In the genomic region with DNA sequence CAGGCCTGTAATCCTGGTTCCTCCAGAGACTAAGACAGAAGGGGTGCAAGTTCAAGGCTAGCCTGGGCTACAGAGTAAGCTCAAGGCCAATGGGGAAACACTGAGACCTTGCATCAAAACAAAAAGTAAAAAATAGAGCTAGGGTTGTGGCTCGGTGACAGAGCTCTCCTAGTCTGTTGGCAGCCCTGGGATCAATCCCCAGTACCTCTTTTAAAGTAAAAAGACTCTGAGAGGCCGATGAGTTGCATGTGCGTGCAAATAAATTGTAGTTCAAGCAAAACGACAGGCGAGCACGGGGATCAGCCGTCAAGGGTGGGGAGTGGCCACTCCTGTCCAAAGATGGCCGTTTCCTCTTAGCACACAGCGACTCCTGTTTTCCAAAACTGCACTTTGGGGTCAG, we compare ENCODE assay signal across 21 mouse cellular contexts. TPM values are rescaled to one million over a fixed set of nuclear protein-coding genes. Genes with fewer than 3 reads are reported as not detected.
DNase-seq lines count a peak whose midpoint lies in the region; ATAC-seq and TF ChIP-seq lines count a peak whose summit lies in the region.
"Had no signal": no experiment of that assay in that cellular context is flagged by ENCODE, and none has a peak within 500 bp of the region (broad histone marks: within the 10 kb centered on the region; RNA-seq: fewer than 3 reads in every experiment).

No protein-coding gene starts in this region.

- no peak for TF ChIP-seq POLR2A in kidney, adult 2 months (IDR thresholded peaks at IDR 0.05; ENCODE audit: low read depth, low read length)

- H3K9me3 ChIP-seq in kidney, postnatal 0 days (replicated peaks; ENCODE audit: low read length), result no peaks in the 10 kb centered on the region
- H3K9me3 ChIP-seq in intestine, embryonic 16.5 days (ENCODE audit: control insufficient read depth, low read length), result no peaks in the 10 kb centered on the region
- H3K9me3 ChIP-seq in limb, embryonic 15.5 days, result no peaks in the 10 kb centered on the region
- H3K9me3 ChIP-seq: forebrain, embryonic 13.5 days; liver, embryonic 13.5 days; lung, embryonic 15.5 days; midbrain, embryonic 12.5 days; neural tube, embryonic 13.5 days had no signal

- peak overlapping the region; percentile 43 for H3K4me2 ChIP-seq in kidney, postnatal 0 days (ENCODE audit: low read length)
- peak overlapping the region; percentile 20; the same call in 1 of the 2 replicates for H3K4me2 ChIP-seq in intestine, embryonic 16.5 days (ENCODE audit: low read depth, low read length)
- H3K4me2 ChIP-seq in limb, embryonic 15.5 days, result 0 out of 2 replicates have a peak overlapping the region, but pooled peaks have one; percentile 8
- H3K4me2 ChIP-seq: forebrain, embryonic 13.5 days; liver, embryonic 13.5 days; lung, embryonic 15.5 days; midbrain, embryonic 12.5 days; neural tube, embryonic 13.5 days had no signal

- H3K27ac ChIP-seq in kidney, postnatal 0 days, result peak overlapping the region; percentile 14; the same call in 1 of the 2 replicates
- no peak overlapping the region; the same call in 1 of the 2 replicates for H3K27ac ChIP-seq in kidney, adult 2 months (ENCODE audit: insufficient read depth, low read depth, low read length)
- no peak overlapping the region for H3K27ac ChIP-seq in intestine, embryonic 16.5 days (ENCODE audit: low read length)
- no peak overlapping the region for H3K27ac ChIP-seq in limb, embryonic 15.5 days
- no peak overlapping the region for H3K27ac ChIP-seq in layer of hippocampus, adult 2 months
- H3K27ac ChIP-seq: forebrain, embryonic 13.5 days; heart, adult 2 months; liver, embryonic 13.5 days; lung, embryonic 15.5 days; midbrain, embryonic 12.5 days; neural tube, embryonic 13.5 days had no signal

- ATAC-seq in kidney, postnatal 0 days (replicated peaks; ENCODE audit: low FRiP score, low read depth), result no peak
- ATAC-seq in intestine, embryonic 16.5 days, result peak; percentile 23; the same call in 1 of the 2 replicates
- ATAC-seq in limb, embryonic 15.5 days (ENCODE audit: insufficient number of reproducible peaks, low FRiP score, low TSS enrichment, low read depth), result no peak
- ATAC-seq: CD4-positive, CD25-positive, alpha-beta regulatory T cell, adult 4 months; forebrain, embryonic 13.5 days; hindbrain, embryonic 16.5 days; Patski had no signal

- no peak for TF ChIP-seq CTCF in kidney, postnatal 0 days (IDR thresholded peaks at IDR 0.05; ENCODE audit: low read depth)
- no peak for TF ChIP-seq CTCF in kidney, adult 2 months (conservative IDR thresholded peaks at IDR 0.05; ENCODE audit: insufficient read depth, insufficient read length, low read depth, low read length)
- TF ChIP-seq CTCF in layer of hippocampus, adult 2 months (conservative IDR thresholded peaks at IDR 0.05), result no peak

- intact Hi-C loops in left cerebral cortex, postnatal 36 days (cut with DNase I), result no loop called here

- H3K9ac ChIP-seq in kidney, postnatal 0 days (ENCODE audit: low read depth, low read length), result no peak overlapping the region
- no peak overlapping the region for H3K9ac ChIP-seq in intestine, embryonic 16.5 days (ENCODE audit: low read depth, low read length)
- H3K9ac ChIP-seq in limb, embryonic 15.5 days, result no peak overlapping the region
- H3K9ac ChIP-seq: forebrain, embryonic 13.5 days; liver, embryonic 13.5 days; lung, embryonic 15.5 days; midbrain, embryonic 12.5 days; neural tube, embryonic 13.5 days had no signal

- WGBS in kidney, postnatal 0 days, result 29% methylated on average over 9 of the region's 9 CpGs
- 32% methylated on average over 9 of the region's 9 CpGs for WGBS in kidney, adult 2 months
- WGBS in intestine, embryonic 16.5 days, result 53% methylated on average over 9 of the region's 9 CpGs
- WGBS in limb, embryonic 15.5 days, result 32% methylated on average over 9 of the region's 9 CpGs

- no peak overlapping the region for H3K4me3 ChIP-seq in kidney, postnatal 0 days (replicated peaks; ENCODE audit: low read depth, low read length)
- no peak overlapping the region; the same call in 1 of the 2 replicates for H3K4me3 ChIP-seq in kidney, adult 2 months (ENCODE audit: insufficient read depth, low read depth, low read length)
- no peak overlapping the region for H3K4me3 ChIP-seq in intestine, embryonic 16.5 days (ENCODE audit: low read length)
- H3K4me3 ChIP-seq in limb, embryonic 15.5 days, result no peak overlapping the region
- H3K4me3 ChIP-seq in layer of hippocampus, adult 2 months, result no peak overlapping the region
- H3K4me3 ChIP-seq: forebrain, embryonic 13.5 days; heart, adult 2 months; liver, embryonic 13.5 days; lung, embryonic 15.5 days; midbrain, embryonic 12.5 days; neural tube, embryonic 13.5 days had no signal

- H3K36me3 ChIP-seq in kidney, postnatal 0 days (ENCODE audit: insufficient read depth, low read length), result no peaks in the 10 kb centered on the region
- H3K36me3 ChIP-seq in kidney, adult 2 months (ENCODE audit: control insufficient read depth, insufficient read depth, low read length), result no peaks in the 10 kb centered on the region
- no peaks in the 10 kb centered on the region for H3K36me3 ChIP-seq in intestine, embryonic 16.5 days (ENCODE audit: control insufficient read depth, insufficient read depth, low read length)
- H3K36me3 ChIP-seq in limb, embryonic 15.5 days, result no peaks in the 10 kb centered on the region
- H3K36me3 ChIP-seq: liver, embryonic 13.5 days; lung, embryonic 15.5 days; midbrain, embryonic 12.5 days; neural tube, embryonic 13.5 days had no signal

- no peaks in the 10 kb centered on the region for H3K27me3 ChIP-seq in kidney, postnatal 0 days (ENCODE audit: insufficient read depth, low read length)
- no peaks in the 10 kb centered on the region for H3K27me3 ChIP-seq in kidney, adult 2 months (replicated peaks; ENCODE audit: control insufficient read depth, insufficient read depth, low read length)
- no peaks in the 10 kb centered on the region for H3K27me3 ChIP-seq in intestine, embryonic 16.5 days (replicated peaks; ENCODE audit: control insufficient read depth, insufficient read depth, low read length)
- no peaks in the 10 kb centered on the region for H3K27me3 ChIP-seq in limb, embryonic 15.5 days
- H3K27me3 ChIP-seq: forebrain, embryonic 13.5 days; liver, embryonic 13.5 days; lung, embryonic 15.5 days; midbrain, embryonic 12.5 days; neural tube, embryonic 13.5 days; Patski had no signal

- H3K4me1 ChIP-seq in kidney, postnatal 0 days (replicated peaks; ENCODE audit: insufficient read depth, low read length), result 0 out of 2 replicates have a peak, but pooled peaks cover 5% of the 10 kb centered on the region
- peaks cover 5% of the 10 kb centered on the region for H3K4me1 ChIP-seq in kidney, adult 2 months (ENCODE audit: control insufficient read depth, insufficient read depth, low read length)
- no peaks in the 10 kb centered on the region for H3K4me1 ChIP-seq in intestine, embryonic 16.5 days (ENCODE audit: control insufficient read depth, insufficient read depth, low read length)
- peaks cover 8% of the 10 kb centered on the region; the same call in 1 of the 2 replicates for H3K4me1 ChIP-seq in limb, embryonic 15.5 days
- H3K4me1 ChIP-seq: forebrain, embryonic 13.5 days; midbrain, embryonic 12.5 days; neural tube, embryonic 13.5 days had no signal

- peak; percentile 44 for DNase-seq in adrenal gland, postnatal 14 days
- no peak for DNase-seq in adrenal gland, adult 8-10 months
- DNase-seq in kidney, postnatal 0 days (ENCODE audit: low spot score), result no peak
- DNase-seq in kidney, adult 2 months, result no peak
- DNase-seq in left cerebral cortex, postnatal 36 days (ENCODE audit: low spot score in 2 of 2), result no peak
- DNase-seq in layer of hippocampus, adult 2 months (ENCODE audit: low spot score in 2 of 2), result no peak
- DNase-seq: cerebellum, adult 18-20 months; cerebellum, postnatal 25 days; gastrocnemius, postnatal 25 days; heart, adult 2 months; liver, embryonic 13.5 days; spleen, adult 18-20 months had no signal

RNA-seq across cellular contexts. Expression of a gene that starts 48.0 kb away (rescaled TPM):
- total RNA-seq in adrenal gland, postnatal 14 days (2021), result 69.7 and 82.0 TPM in 2 replicates
- total RNA-seq in adrenal gland, adult 8-10 months (2022), result 100 to 1,000 TPM in 2 of 4 experiments, 10 to 100 TPM in 2; 76.0 to 130 (median 96.1) TPM
- polyA plus RNA-seq in kidney, postnatal 0 days (2015; fragmentation: Nextera tagmentation; extraction: Ambion mirVana), result 105 and 119 TPM in 2 replicates
- polyA plus RNA-seq in kidney, adult 2 months (2012; rRNA removed), result 156 and 171 TPM in 2 replicates
- polyA plus RNA-seq in intestine, embryonic 16.5 days (2015; fragmentation: Nextera tagmentation; extraction: Ambion mirVana), result 149 and 169 TPM in 2 replicates
- 7.6 and 8.9 TPM in 2 replicates for polyA plus RNA-seq in limb, embryonic 15.5 days (2015; fragmentation: Nextera tagmentation; extraction: Ambion mirVana)
- 1 to 10 TPM; 1.4 to 1.8 TPM for total RNA-seq in left cerebral cortex, postnatal 36 days (2021)
- total RNA-seq in layer of hippocampus, adult 2 months (2021), result 1 to 10 TPM; 1.7 TPM

Comparison
In these comparisons a context has a peak if more than half of its experiments do, and no peak if none do; other contexts are left out.
1. RNA of a gene that starts 48.0 kb away (total RNA-seq): 76.0 to 130 TPM in adrenal gland, adult 8-10 months and 69.7 to 82.0 TPM in adrenal gland, postnatal 14 days; 1.4 to 1.8 TPM in left cerebral cortex, postnatal 36 days and 1.7 TPM in layer of hippocampus, adult 2 months; every median in the first group is over 10 times any median in the second.
2. Peak in every context shown above with its lines, with median percentiles within 50 percentile points of each other: H3K4me2 ChIP-seq.